In the genomic region with DNA sequence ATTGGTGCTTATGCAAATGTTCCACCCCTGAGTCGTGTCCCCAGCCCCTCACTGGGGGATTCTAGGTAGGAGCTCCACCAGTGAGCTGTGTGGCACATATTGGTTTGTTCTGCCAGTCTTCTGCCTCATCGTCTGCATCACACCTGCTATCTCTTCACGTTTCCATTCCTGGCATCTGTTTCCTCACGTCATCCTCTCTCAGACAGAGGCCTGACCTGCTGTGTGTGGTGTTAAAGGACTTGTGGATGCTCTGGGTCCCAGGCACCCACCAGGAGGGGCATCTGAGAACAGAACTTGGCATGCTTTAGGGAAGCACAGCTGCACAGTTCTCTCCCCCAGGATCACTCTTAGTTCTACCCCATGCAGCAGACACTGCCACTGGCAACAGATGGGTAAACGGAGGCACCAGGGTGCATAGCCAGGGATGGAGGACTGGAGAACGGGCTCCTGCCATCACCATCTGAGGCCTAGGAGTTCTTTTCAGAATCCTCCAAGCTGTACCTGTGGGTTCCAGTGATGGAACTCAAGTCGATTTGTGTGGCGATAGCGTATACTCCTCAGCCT, we compare ENCODE assay signal across 8 mouse cellular contexts. TPM values are rescaled to one million over a fixed set of nuclear protein-coding genes. Genes with fewer than 3 reads are reported as not detected.
DNase-seq lines count a peak whose midpoint lies in the region; ATAC-seq and TF ChIP-seq lines count a peak whose summit lies in the region.

No protein-coding gene starts in this region.

- peaks cover 28% of the 10 kb centered on the region for H3K27me3 ChIP-seq in lung, embryonic 16.5 days (ENCODE audit: control insufficient read depth, insufficient read depth, low read depth, low read length)
- H3K27me3 ChIP-seq in intestine, postnatal 0 days (replicated peaks; ENCODE audit: control insufficient read depth, insufficient read depth, low read length) = peaks cover 9% of the 10 kb centered on the region; the same call in 1 of the 2 replicates
- peaks cover 48% of the 10 kb centered on the region for H3K27me3 ChIP-seq in neural tube, embryonic 15.5 days (replicated peaks)

- peak overlapping the region; percentile 85 for H3K4me2 ChIP-seq in lung, embryonic 16.5 days (ENCODE audit: low read depth, low read length)
- peak overlapping the region; percentile 90 for H3K4me2 ChIP-seq in intestine, postnatal 0 days (replicated peaks; ENCODE audit: low read depth)
- peak overlapping the region; percentile 66 for H3K4me2 ChIP-seq in neural tube, embryonic 15.5 days

- no peak for TF ChIP-seq CTCF in intestine, postnatal 0 days (IDR thresholded peaks at IDR 0.05; ENCODE audit: low read depth)

- H3K4me3 ChIP-seq in lung, embryonic 16.5 days (ENCODE audit: low read length) = peak overlapping the region; percentile 75
- peak overlapping the region; percentile 65 for H3K4me3 ChIP-seq in intestine, postnatal 0 days (ENCODE audit: low read depth, low read length)
- peak overlapping the region; percentile 51 for H3K4me3 ChIP-seq in neural tube, embryonic 15.5 days (replicated peaks)

- H3K36me3 ChIP-seq in lung, embryonic 16.5 days (ENCODE audit: control insufficient read depth, insufficient read depth, low read length) = no peaks in the 10 kb centered on the region
- H3K36me3 ChIP-seq in intestine, postnatal 0 days (ENCODE audit: control insufficient read depth, insufficient read depth) = no peaks in the 10 kb centered on the region
- no peaks in the 10 kb centered on the region for H3K36me3 ChIP-seq in neural tube, embryonic 15.5 days

- peak overlapping the region; percentile 66; the same call in 1 of the 2 replicates for H3K27ac ChIP-seq in lung, embryonic 16.5 days (ENCODE audit: low read length)
- H3K27ac ChIP-seq in intestine, postnatal 0 days (ENCODE audit: low read depth, low read length) = peak overlapping the region; percentile 82; the same call in 1 of the 2 replicates
- peak overlapping the region; percentile 67 for H3K27ac ChIP-seq in neural tube, embryonic 15.5 days (replicated peaks)

- 33% methylated on average over 9 of the region's 9 CpGs for WGBS in lung, embryonic 16.5 days
- 45% methylated on average over 9 of the region's 9 CpGs for WGBS in intestine, postnatal 0 days
- 30% methylated on average over 9 of the region's 9 CpGs for WGBS in neural tube, embryonic 15.5 days

- peak; percentile 27 for DNase-seq in cerebellum, adult 11 months
- DNase-seq in cerebellum, postnatal 36 days = no peak
- DNase-seq in lung, adult 18-20 months = no peak
- no peak for DNase-seq in right cerebral cortex, adult 2 months (ENCODE audit: low spot score in 2 of 2)
- no peak for DNase-seq in layer of hippocampus, adult 8-10 months (ENCODE audit: low spot score in 2 of 2)

- H3K9ac ChIP-seq in lung, embryonic 16.5 days (ENCODE audit: low read length) = peak overlapping the region; percentile 84; the same call in 1 of the 2 replicates
- peak overlapping the region; percentile 58; the same call in 1 of the 2 replicates for H3K9ac ChIP-seq in intestine, postnatal 0 days (ENCODE audit: low read depth, low read length)
- H3K9ac ChIP-seq in neural tube, embryonic 15.5 days (replicated peaks) = peak overlapping the region; percentile 63; the same call in 1 of the 2 replicates

- ATAC-seq in lung, embryonic 16.5 days (ENCODE audit: low read depth) = no peak
- ATAC-seq in intestine, postnatal 0 days = no peak
- no peak for ATAC-seq in neural tube, embryonic 15.5 days (ENCODE audit: low FRiP score)

- H3K9me3 ChIP-seq in lung, embryonic 16.5 days (ENCODE audit: control insufficient read depth, low read length) = no peaks in the 10 kb centered on the region
- H3K9me3 ChIP-seq in intestine, postnatal 0 days (ENCODE audit: control insufficient read depth) = no peaks in the 10 kb centered on the region
- H3K9me3 ChIP-seq in neural tube, embryonic 15.5 days (replicated peaks) = no peaks in the 10 kb centered on the region

- peaks cover 14% of the 10 kb centered on the region for H3K4me1 ChIP-seq in lung, embryonic 16.5 days (replicated peaks; ENCODE audit: control insufficient read depth, insufficient read depth, low read length)
- H3K4me1 ChIP-seq in intestine, postnatal 0 days (replicated peaks; ENCODE audit: control insufficient read depth, insufficient read depth, low read length) = peaks cover 6% of the 10 kb centered on the region; the same call in 1 of the 2 replicates
- peaks cover 31% of the 10 kb centered on the region for H3K4me1 ChIP-seq in neural tube, embryonic 15.5 days

RNA-seq across cellular contexts. Expression of gene Jak3, which starts 0.6 kb away (rescaled TPM):
- polyA plus RNA-seq in lung, embryonic 16.5 days (2015; fragmentation: Nextera tagmentation; extraction: Ambion mirVana) = 8.9 and 9.1 TPM in 2 replicates
- 5.7 and 6.8 TPM in 2 replicates for polyA plus RNA-seq in intestine, postnatal 0 days (2015; fragmentation: Nextera tagmentation; extraction: Ambion mirVana)
- polyA plus RNA-seq in neural tube, embryonic 15.5 days (2015; fragmentation: Nextera tagmentation; extraction: Ambion mirVana) = 7.4 and 11.5 TPM in 2 replicates
- 10 to 100 TPM in 1 of 4 experiments, 1 to 10 TPM in 3; 4.6 to 10.5 (median 7.9) TPM for total RNA-seq in layer of hippocampus, adult 8-10 months (2022)

RNA-seq across cellular contexts. Expression of gene Unc13a, which starts 4.0 kb away (rescaled TPM):
- 0.67 and 0.68 TPM in 2 replicates for polyA plus RNA-seq in lung, embryonic 16.5 days (2015; fragmentation: Nextera tagmentation; extraction: Ambion mirVana)
- polyA plus RNA-seq in intestine, postnatal 0 days (2015; fragmentation: Nextera tagmentation; extraction: Ambion mirVana) = 0.60 and 0.72 TPM in 2 replicates
- 18.1 and 22.2 TPM in 2 replicates for polyA plus RNA-seq in neural tube, embryonic 15.5 days (2015; fragmentation: Nextera tagmentation; extraction: Ambion mirVana)
- 100 to 1,000 TPM; 219 to 265 (median 239) TPM for total RNA-seq in layer of hippocampus, adult 8-10 months (2022)

RNA-seq across cellular contexts. Expression of gene Insl3, which starts 13.5 kb away (rescaled TPM):
- polyA plus RNA-seq in lung, embryonic 16.5 days (2015; fragmentation: Nextera tagmentation; extraction: Ambion mirVana) = 1.4 and 1.5 TPM in 2 replicates
- polyA plus RNA-seq in intestine, postnatal 0 days (2015; fragmentation: Nextera tagmentation; extraction: Ambion mirVana) = 2.5 and 3.0 TPM in 2 replicates
- polyA plus RNA-seq in neural tube, embryonic 15.5 days (2015; fragmentation: Nextera tagmentation; extraction: Ambion mirVana) = 1.4 and 2.8 TPM in 2 replicates
- total RNA-seq in layer of hippocampus, adult 8-10 months (2022) = 1 to 10 TPM; 2.1 to 6.9 (median 2.6) TPM

RNA-seq across cellular contexts. Expression of gene B3gnt3, which starts 26.1 kb away (rescaled TPM):
- 4.4 and 4.6 TPM in 2 replicates for polyA plus RNA-seq in lung, embryonic 16.5 days (2015; fragmentation: Nextera tagmentation; extraction: Ambion mirVana)
- polyA plus RNA-seq in intestine, postnatal 0 days (2015; fragmentation: Nextera tagmentation; extraction: Ambion mirVana) = 30.5 and 33.5 TPM in 2 replicates
- 0.56 and 1.3 TPM in 2 replicates for polyA plus RNA-seq in neural tube, embryonic 15.5 days (2015; fragmentation: Nextera tagmentation; extraction: Ambion mirVana)
- total RNA-seq in layer of hippocampus, adult 8-10 months (2022) = under 1 TPM; 0.47 to 0.93 (median 0.56) TPM

RNA-seq across cellular contexts. Expression of gene Fcho1, which starts 50.0 kb away (rescaled TPM):
- 6.5 and 8.0 TPM in 2 replicates for polyA plus RNA-seq in lung, embryonic 16.5 days (2015; fragmentation: Nextera tagmentation; extraction: Ambion mirVana)
- 2.2 and 2.5 TPM in 2 replicates for polyA plus RNA-seq in intestine, postnatal 0 days (2015; fragmentation: Nextera tagmentation; extraction: Ambion mirVana)
- 81.2 and 85.0 TPM in 2 replicates for polyA plus RNA-seq in neural tube, embryonic 15.5 days (2015; fragmentation: Nextera tagmentation; extraction: Ambion mirVana)
- 100 to 1,000 TPM in 3 of 4 experiments, 10 to 100 TPM in 1; 92.1 to 120 (median 112) TPM for total RNA-seq in layer of hippocampus, adult 8-10 months (2022)

Comparison
In these comparisons a context has a peak if more than half of its experiments do, and no peak if none do; other contexts are left out.
1. RNA of gene Unc13a, which starts 4.0 kb away (polyA plus RNA-seq): 18.1 to 22.2 TPM in neural tube, embryonic 15.5 days; 0.60 to 0.72 TPM in intestine, postnatal 0 days and 0.67 to 0.68 TPM in lung, embryonic 16.5 days; every median in the first group is over 10 times any median in the second.
2. Peak in every context shown above with its lines, with median percentiles within 50 percentile points of each other: H3K27ac ChIP-seq, H3K4me2 ChIP-seq, H3K4me3 ChIP-seq and H3K9ac ChIP-seq.